Mouse (Mus musculus) adrenal gland, postnatal 4 days (tissue): Measurements from ENCODE around the gene Samd4. TPM values are rescaled to one million over a fixed set of nuclear protein-coding genes. Genes with fewer than 3 reads are reported as not detected.

Source experiments
- DNase-seq, 2 experiments: peaks; one replicate each; pipeline ENCODE4 v3.0.0; 2021 to 2022; ENCODE audit warnings: low spot score in 2 of 2, mixed read lengths in 2 of 2
- total RNA-seq, 2 experiments: library from RNA; stranded (reverse); gene quantifications; 2 replicates each; pipeline ENCODE4 v1.2.3; 2021

Gene Samd4
- total RNA-seq, 2 experiments from 2014 or later: 20.5 to 24.6 TPM

DNA sequence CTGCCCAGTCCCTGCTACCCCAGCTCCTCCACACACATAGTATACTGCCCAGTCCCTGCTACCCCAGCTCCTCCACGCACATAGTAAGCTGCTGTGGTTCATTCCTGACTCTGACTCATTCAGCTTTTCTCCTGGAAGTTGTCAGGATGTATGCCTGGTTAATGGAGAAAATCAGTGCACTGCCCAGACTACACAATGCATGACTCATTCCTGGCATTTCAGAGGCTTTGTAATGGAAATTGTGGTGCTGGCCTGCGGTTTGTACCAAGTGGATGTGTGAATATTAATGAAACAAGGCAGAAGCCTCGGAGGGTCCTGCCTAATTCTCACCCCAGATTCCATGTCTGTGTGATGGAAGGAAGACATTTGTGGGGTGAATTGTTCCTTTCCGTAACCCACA, 107.0 kb downstream of the Samd4 start:
- DNase-seq: no peak

DNA sequence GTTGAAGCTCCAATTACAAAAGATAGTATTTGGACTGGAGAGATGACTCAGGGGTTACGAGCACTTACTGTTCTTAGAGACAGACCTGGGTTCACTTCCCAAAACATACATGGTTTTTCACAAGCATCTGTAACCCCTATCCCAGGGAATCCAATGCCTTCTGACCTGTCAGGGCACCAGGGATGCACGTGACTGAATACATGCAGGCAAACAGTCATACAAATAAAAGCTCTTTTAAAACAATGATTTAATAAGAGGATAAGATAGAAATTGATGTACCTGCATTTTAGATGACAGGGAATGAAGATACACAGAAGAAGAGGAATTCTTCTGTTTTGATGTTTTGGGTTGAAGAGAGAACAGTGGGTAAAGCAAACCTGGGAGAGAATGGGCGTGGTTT, 107.8 kb downstream of the Samd4 start:
- no peak for DNase-seq

DNA sequence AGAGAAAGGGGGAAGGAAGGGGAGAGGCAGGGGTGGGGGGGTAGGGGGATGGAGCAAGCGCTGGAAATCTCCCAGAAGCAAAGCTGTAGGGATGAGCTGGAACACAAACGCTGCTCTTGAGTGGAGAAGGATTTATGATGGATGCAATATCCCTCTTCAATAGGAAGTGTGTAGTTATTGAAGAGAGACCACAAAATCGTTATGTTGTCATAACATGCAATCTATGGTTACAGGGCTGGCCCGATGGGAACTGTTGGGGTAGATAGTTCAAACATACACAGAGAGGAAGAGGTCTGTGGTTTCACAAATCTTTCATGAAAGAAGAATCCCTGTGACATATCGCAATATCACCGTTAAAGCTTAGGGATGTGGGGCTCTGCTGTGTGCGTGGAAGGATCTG, 112.0 kb downstream of the Samd4 start:
- no peak for DNase-seq

DNA sequence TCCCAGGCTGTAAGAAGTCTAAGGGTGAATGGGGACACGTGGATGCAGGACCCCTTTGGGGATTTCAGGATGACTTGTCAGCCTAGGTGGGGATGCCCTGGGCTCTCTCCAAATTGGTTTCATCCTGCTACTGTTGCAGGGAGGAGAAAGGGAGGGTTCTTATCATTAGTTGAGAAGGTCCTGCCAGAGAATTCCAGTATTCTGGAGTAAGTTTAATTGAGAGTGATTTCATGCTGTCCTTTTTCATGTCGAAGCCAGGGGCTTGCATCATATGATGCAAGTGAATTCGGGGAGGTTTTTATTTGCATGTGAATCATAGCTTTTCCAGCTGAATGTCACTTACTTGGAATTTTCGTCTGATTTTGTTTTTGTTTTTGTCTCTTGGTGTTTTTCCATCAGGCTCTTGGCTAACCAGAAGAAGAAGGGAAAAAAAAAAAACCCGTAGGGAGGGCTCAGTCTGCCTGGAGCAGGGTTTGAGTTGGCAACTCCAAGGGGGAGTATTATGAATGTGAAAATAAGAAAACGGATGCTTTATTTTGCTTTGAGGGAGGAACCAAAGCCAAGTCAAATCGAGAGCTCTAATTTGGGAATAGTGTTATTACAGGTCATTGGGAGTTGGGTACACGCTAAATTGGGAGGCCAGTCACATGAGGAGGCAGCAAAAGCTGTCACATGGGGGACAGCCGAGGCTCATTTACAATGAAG, 116.8 kb downstream of the Samd4 start:
- DNase-seq: no peak

DNA sequence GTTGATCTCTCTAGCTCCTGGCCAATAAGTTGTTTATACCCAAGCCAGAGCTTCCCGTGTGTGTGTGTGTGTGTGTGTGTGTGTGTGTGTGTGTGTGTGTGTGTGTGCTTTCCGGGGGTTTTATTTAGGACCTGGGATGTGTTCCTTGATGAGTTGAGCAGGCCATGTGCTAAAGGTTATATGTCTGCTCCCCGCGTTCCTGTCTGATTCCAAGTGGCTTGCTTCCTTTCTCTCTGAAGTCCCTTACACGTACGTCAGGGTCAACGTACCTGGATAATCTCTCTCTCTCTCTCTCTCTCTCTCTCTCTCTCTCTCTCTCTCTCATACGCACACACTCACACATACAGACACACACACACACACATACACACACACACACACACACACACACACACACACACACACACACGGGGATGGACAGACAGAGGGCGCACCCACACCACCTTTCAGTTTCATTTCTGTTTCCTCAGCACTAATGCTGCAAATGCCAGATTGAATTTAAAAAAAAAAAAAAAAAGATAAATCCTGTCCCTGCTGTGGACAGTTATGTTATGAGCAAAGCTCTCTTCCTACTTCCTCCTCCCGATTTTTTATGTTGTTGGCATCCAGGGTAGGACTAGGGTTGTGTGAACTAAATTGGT, 117.6 kb downstream of the Samd4 start:
- no peak for DNase-seq

DNA sequence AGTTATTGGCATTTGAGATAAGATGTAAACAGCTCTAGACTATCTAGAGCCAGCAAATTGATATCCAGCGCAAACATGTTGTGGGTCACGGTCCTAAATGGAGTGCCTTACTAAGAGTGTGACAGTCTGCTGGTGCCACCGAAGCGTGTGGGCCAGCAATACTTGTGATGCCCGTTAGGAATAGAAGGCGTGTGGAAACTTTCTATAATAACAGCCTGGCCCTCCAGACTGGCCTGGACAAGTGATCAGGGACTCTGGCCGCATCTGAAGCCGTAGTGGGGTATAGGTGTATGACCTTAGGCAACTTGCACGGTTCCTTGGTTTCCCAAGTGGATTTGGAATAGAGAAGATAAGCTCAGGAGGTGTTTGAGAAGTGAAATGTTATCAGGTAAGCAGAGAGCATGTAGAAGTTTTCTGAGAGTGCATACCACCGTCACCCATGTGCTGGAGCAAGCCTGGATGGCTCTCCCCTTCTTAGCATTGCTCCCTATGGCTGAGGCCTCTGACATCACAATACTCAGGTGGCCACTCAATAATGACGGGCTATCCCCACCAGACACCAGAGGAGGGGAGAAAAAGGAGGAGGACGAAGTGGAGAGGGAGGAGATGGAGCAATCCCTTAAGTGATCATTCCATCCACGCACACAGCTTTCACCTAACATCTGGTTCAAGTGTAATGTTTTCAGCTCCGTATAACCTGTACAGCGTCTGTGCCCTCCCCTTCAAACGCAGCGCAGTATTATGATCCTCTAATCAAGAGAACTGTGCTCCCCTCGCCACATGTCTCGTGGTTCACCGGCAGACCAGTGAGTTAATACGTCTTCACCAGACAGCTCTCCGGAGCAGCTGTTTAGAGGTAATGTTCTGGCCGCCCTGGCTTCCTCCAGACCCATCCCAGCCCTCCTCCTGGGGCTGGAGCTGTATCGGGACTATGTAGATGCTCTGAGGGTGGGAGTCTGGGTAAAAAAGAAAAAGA, 118.4 kb downstream of the Samd4 start:
- DNase-seq: no peak

DNA sequence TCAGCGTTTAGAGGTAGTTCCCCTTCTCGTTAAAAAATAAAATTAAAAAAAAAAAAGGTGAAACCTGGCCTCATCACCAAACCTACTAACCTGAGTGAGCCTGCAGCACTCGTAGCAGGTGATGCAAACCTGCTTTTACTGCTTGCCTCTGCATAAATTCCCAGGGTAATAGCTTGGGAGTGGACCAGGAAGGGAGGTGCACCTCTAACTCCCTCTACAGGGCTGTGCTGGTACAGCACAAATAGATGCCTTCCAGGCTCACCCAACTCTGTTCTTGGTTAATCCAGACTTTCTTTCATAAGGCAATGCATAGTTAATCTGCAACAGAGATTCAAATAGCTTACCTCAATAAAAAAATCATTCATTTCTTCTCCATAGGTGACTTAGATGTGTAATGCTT, 121.5 kb downstream of the Samd4 start:
- DNase-seq: no peak

DNA sequence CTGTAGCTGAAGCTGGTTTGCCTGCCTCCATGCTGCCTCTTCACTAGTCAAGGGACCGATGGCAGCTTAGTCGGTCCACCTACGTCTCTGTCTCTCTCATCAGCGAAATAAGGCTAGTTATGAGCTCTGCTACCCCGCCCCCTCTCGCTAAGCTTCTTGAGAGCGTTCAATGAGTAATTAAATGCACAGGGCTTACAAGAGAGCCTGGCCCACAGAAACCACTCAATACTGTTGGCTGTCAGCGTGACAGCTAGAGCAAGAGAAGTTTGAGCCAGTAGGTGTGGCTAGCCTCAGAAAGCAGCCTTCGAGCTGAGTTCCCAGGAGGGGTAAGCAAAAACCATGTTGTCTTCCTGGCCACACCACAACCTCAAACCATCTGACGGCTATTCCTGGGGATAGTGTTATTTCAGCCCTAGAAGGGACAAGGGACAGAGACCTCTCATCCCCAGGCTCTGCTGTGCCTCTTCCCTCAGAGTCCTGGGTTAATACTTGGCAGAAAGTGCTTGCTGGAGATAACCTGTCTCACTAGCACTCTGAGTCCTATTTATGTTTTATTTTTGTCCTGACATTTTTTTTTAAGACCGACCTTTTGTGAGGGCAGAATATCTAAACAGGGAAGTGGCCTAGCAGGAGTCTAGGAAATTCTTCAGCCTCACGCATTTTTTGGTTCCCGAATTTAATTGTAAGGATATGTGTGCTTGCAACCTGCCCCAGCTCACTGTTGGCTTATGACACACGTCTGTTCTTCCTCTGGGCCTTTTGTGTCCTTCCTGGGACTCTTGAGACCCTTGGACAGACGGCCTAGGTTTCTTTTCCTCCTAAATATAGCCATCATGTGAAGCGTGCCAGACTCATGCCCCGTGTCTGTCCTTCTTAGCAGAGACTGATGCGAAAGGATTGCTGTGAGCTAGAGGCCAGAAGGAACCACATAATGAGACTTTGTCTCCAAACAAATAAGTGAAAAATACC, 128.8 kb downstream of the Samd4 start:
- DNase-seq: no peak

DNA sequence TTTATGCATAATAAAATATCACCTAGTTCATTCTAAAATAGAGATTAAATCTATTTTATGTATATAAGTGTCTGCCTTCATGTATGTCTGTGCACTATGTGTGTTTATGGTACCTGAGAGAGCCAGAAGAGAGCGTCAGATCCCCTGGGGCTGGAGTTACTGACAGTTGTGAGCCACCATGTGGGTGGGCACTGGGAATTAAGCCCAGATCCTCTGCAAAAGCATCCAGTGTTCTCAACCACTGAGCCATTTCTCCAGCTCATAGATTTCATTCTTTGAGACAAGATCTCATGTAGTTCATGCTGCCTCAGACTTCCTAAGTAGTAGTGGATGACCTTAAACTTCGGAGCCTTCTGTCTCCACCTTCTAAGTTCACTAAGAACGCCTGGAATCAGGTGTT, 133.0 kb downstream of the Samd4 start:
- no peak for DNase-seq

DNA sequence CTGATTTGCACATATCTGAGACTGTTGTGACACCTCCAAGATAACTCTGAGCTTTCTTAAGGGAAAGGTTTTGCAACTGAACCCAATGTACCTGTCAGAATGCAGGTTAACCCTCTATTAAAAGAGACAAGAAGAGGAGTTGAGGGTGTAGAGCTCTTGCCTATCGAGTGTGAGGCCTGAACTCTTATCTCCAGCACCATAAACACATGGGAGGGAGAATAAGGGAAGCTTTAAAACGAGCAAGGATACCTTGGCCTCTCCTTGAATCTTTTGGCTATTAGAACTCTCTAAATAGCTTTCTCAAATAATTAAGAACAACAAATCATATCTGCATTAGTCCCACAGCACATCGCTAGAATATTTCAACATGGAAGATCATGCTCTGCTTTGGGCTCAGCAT, 135.0 kb downstream of the Samd4 start:
- no peak for DNase-seq

DNA sequence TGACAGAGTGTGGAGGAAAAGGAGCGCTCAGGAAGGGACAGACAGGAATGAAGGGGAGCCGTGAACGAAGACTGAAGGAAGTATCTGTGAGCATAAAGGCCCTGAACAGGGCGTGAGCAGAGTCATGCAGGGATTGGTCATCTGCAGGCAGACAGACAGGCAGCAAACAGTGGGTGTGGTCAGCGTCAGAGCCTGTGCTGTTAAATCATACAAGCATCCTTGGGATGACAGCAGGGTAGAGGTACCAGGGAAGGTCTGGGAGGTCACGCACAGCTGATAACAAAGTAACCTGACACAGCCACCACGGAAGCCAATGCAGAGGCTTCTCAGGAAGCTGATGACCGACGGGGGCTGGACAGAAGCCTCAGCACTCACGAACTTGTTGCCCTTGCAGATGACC, 138.2 kb downstream of the Samd4 start:
- no peak for DNase-seq

DNA sequence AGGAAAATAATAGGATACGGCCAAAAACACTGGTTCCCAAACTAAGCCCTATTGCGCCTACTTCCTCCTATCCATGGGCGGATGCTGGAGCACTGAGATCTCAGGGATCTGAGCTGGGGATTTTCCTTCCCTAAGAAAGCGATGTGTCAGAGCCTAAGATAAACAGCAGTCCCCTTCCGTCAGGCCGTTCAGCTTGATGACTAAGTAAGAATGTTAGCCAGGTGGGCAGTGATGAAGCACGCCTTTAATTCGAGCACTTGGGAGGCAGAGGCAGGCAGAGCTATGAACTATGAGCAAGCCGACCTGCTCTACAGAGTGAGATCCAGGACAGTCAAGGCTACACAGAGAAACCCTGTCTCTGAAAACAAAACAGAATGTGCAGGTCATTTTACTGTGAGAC, 140.9 kb downstream of the Samd4 start:
- no peak for DNase-seq

DNA sequence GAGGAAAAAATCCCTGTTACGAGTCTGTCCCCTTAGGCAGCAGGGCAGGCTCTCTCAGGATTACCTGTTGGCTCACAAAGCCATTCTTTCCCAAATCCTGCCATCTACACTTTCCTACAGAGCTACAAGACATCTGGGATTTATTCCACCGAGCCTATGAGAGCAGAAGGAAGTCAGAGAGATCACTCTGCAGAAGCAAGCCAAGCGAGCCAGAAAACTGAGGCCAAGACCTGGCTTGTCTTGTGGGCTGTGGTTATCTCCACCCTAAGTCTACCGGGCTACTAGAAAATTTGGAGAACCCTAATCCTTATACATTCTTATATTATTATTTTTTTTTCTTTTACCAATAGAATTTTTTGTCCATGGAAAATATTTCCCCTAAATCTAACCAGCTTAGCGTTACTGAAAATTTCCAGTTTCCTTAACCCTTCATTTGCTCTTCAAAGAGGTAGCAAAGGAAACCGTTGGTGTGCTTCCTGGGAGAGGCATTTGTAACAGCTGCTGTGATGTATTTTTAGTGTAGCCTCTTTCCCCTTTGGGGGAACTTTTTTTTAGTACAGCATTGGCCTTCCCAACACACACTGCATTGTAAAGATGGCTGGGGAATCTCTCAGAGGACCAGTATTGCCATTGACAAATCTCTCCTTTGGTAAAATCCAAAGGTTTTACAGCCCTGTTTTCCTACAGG, 144.9 kb downstream of the Samd4 start:
- DNase-seq: no peak

DNA sequence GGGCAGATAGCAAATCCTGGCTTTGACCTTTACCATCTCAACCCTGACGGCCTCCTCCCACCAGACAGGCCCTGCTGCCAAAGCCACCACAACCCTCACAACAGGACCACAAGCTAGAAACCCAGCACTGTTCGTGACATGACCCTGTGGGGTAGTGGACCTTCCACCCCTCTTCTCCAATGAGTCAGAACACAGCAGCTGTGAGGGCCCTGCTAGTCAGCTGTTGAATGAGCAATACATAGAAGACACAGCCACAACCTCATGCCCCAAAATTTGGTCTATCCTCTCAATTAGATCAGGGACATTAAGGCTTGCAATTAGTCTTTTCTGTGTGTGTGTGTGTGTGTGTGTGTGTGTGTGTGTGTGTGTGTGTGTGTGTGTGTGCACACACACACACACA, 148.9 kb downstream of the Samd4 start:
- DNase-seq: no peak

DNA sequence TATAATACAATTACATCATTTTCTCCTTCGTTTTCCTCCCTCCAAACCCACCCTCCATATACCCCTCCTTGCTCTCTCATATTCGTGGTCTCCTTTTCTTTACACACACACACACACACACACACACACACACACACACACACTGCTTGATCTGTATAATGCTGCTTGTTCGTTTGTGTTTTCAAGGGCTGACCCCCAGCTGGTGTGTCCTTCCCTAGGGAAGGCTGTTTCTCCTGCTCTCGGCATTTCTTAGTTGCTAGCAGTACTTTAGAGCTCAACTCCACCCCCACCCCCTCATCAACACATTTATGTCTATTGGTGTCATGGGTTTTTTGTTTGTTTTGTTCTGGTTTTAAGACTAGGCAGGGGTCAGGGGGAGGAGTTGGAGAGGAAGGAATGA, 149.5 kb downstream of the Samd4 start:
- no peak for DNase-seq

DNA sequence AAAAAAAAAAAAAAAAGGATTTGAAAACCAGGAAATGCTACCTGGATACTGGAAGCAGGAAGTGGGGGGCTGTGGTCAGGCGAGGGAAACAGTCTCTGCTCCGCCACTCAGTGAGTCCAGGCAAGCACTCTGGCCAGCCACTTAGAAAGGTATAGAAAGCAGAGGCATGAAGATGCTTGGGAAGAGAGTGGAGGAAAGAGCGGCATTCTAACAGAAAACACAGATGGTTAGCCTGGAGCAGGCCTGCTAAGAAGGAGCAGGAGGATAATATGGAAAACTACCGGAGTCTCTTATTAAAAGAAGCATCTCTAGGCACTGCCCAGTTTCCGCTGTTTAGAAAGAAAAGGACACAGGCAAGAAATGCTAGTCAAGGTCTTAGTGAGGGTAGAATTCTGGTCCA, 150.8 kb downstream of the Samd4 start:
- no peak for DNase-seq

DNA sequence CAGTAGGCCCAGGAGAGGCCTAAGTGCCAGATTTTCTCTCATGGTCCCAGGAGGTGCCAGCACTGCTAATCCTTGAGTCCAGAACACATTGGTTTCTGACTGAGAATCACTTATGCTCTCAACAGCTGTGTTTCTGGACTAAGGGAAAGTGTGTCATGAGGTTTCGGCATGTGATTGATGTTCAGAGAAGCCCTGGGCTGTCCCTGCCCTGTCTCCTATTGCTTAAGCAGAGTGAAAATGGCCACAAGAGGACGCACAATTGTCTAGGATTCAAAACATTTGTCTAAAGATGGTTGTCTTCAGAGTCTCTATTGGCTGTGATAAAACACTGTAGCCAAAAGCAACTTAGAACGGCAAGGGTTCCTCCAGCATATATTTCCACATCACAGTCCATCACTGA, 159.0 kb downstream of the Samd4 start:
- no peak for DNase-seq

DNA sequence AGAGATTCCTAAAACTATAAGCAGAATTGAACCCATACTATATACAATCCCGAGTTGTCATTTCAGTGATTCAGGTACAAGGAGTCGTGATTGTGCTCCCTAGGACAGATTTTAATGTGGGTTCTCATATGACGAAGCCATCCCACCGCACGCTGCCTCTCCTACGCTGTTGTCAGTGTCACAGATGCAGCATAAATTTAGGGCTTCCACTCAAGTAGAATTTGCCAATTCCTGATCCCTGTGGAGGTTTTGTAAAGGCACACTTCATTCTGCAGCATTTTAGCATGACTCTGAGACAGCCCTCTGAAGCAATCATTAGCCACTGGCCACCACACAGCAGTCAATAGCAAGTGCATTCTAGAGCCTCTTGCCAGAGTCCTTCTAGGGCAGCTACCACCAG, 166.4 kb downstream of the Samd4 start:
- no peak for DNase-seq

DNA sequence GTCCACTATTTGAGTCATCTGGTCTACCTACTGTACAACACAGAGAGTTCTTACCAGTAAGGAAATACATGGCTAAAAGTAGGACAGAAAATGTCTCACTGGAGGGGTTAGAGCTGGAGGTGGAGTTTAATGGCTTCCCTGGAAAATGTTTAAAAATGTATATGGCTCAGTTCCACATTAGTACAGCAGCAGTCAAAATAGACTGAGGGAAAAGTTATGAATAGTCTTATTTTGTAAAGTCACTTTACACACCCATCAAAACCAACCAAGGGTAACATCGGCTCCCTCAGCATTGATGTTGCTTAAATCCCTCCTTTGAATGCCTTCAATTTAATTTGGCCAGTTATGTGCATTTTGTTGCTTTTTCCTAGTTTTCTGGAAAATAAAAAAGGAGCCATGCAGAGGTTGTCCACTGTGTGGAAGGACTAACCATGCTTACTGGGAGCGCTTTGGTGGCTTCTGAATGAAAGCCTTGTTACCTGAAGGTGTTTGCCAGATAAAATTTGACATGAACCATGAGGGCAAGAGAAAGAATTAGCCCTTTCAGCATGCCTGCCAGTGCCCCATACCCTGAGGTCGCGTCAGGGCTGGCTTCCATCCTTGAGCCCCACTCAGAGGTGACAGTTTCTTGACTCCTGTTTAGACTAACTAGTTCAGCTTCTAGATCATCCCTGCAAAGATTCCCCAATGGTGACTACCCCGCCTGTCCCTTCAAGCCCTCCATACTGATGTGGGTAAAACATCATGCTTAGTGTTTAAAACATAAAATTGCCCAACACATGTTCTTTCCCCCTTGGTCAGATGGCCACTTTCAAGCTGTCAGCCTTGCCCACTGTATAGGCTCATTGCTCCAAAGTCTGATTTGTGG, 169.3 kb downstream of the Samd4 start:
- no peak for DNase-seq
